Mouse (Mus musculus): Measurements from ENCODE around the gene Gm45234.

Gm45234 gene

DNA sequence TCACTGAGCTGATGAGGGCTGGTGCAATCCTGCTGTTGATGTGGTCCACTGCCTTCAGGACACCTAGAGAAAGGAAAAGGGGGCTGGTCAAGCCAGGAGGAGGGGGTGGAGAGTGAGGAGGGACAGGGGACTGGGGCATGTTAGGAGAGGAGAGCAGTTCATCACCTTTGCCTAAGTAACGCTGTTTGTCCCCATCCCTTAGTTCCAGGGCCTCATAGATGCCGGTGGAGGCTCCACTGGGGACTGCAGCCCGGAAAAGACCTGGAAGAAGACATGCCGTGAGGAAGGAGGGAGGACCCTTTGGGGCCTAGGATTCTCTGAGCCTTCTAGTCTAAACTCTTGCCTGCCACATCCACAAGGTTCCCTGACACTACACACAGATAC lies 11.7 kb upstream of the Gm45234 start:
- no peak for DNase-seq (ENCODE audit: low spot score in 2 of 2)

GRCm38 (mm10) chr6:124765951-124766350 lies 10.1 kb upstream of the Gm45234 start:
- no peak for DNase-seq (ENCODE audit: low spot score in 2 of 2)

DNA sequence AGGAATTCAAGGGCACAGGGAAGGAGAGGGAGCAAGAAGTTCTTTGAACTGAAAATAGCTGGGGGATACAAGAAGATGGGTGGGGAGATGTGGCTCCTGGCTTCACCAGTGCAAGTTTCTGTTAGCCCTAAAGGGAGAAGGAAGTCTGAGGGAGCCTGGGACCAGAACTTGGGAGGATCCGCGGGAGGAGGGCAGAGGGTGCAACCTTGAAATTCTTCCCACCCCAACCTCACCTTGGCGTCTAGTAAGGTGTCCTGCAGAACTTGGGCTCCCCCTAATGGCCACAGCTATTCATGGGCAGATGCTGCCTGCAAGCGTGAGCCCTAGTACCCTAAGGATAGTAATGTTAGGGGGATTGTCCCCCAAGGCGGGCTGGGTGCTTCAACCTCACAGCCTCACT lies 3.4 kb upstream of the Gm45234 start:
- DNase-seq (ENCODE audit: low spot score in 2 of 2) = peak in 1 of 2 experiments; percentile 74

DNA sequence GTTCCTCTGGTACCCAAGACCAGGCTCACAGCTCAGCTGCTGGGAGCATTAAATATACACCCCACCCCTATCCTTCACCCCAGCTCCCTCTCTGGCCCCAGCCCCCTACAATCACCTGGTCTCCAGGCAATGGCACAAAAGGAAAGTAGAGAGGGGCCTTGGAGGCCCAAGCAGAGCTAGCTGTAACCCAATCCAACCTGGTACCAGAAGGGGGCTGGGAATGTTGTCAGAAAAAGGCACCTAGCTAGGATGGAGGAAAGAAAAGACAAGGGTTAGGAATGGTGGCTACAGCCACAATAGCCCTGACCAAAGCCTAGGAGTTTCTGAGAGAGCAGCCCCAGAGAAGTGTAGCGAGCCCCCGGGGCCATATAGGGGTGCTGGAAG lies 3.0 kb upstream of the Gm45234 start:
- no peak for DNase-seq (ENCODE audit: low spot score in 2 of 2)

GRCm38 (mm10) chr6:124757909-124758848 lies 2.4 kb upstream of the Gm45234 start:
- no peak for DNase-seq (ENCODE audit: low spot score in 2 of 2)

DNA sequence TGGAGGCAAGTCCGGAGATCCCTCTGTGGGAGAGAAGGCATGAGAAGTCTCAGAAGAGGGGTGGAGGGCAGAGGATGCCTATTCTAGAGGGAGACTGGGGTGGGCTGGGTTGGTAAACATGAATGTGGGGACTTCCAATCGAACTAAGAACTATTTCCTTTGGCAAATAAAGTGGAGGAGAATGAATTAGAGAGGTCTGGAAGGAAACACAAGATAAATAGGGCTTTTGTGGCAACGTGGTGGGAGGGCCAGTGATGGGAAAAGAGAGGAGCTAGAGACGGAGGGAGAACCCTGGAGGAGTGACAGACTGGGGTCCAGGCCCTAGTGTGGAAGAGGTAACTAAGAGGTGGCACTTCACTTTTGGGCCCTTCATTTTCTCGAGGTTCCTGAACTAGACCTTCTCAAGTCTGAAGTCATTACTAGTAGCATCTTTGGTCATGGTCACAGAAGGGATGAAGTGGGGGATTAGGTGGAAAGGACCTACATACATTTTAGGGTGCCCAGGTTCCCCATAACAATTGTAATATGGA lies 1.6 kb upstream of the Gm45234 start:
- no peak for DNase-seq (ENCODE audit: low spot score in 2 of 2)

DNA sequence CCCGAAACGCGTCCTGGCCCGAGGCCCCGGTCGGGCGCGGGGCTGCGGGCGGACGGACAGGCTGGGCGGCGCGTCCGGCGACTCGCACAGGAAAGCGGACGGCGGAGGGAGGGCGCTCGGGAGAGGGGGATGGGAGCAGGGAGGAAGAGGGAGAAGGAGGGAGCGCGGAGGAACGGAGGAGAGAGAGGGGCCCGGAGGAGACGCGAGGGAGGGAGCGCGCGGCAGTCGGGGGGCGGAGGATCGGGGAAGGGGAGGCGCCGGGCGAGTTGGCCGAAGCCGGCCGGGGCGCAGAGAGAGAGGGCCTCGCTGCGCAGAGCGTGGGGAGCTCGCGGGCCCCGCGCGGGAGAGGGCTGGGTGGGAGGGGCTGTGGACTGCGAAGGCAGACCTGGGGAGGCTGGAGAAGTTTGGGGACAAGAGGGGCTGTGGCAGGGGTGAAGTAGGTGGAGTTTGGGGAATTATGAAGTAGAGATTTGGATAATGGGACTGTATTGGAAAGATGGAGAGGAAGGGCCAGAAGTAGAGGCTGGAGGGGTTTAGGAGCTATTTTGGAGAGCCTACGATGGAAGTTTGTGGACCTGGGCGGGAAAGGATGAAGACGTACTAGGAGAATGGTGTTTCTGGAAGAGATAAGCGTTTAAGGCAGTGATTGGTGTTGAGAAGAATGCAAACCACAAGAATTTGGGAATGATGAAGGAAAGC lies 980 bp upstream of the Gm45234 start:
- peak in 1 of 2 experiments; percentile 74 for DNase-seq (ENCODE audit: low spot score in 2 of 2)

DNA sequence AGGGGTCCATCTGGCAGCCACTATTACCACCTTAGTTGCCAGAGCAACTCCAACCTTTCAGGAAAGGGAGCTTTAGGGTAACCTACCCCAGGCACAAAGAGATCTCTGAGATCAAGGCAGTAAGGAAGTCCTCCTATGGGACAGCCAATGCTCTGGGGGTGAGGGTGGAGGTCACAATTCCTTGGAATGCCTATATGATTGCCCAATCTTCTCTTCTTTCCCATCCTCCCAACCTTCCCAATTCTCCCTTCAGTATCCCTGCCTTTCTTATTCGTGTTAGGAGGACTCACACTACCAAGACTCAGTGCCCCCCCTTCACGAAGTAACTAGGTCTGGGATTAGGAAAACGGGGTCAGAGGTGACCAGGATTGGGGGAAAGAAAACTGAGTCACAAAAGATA lies 515 bp downstream of the Gm45234 start:
- DNase-seq (ENCODE audit: low spot score in 2 of 2) = no peak

GRCm38 (mm10) chr6:124753861-124754260 lies 2.0 kb downstream of the Gm45234 start:
- no peak for DNase-seq (ENCODE audit: low spot score in 2 of 2)

GRCm38 (mm10) chr6:124750405-124750804 lies 5.4 kb downstream of the Gm45234 start:
- no peak for DNase-seq (ENCODE audit: low spot score in 2 of 2)

- no peak for DNase-seq (ENCODE audit: low spot score in 2 of 2)
These were observed 8.9 kb downstream of the Gm45234 start for GRCm38 (mm10) chr6:124746654-124747632.

- no peak for DNase-seq (ENCODE audit: low spot score in 2 of 2)
These were observed 9.6 kb downstream of the Gm45234 start for GRCm38 (mm10) chr6:124746296-124746605.

DNA sequence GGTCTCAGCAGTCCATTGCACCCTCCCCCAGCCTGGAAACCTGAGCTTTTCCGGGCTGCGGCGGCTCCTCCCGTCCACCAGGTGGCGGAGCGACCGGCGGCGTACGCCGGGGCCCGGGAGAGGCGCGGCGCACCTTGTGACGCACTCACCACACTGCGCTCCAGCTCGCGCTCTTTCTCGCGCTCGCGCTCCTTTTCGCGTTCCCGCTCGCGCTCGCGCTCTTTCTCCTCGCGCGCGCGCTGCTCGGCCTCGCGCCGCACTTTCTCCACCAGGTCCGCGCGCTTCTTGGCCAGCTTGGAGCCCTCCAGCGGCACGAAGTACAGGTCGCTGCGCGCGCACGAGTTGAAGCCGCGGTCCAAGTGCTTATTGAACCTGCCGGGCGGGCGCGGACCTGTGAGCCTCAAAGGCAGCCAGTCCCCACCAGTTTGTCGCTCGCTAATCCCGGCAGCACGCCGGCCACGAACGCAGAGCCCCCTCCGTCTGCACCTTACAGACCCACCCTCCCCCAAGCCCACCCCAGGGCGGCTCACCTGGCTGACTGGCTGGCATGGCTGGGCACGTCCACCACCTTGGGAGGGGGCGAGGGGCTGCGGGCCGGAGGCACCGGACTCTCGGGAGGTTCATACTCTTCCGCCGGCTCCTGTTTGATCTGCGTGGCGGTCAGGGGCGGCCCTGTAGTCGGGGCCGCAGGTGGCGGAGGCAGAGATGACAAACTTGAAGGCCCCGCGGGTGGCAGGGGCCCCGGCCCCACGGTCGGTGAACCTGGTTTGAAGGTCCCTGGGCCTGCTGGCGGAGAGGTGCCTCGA lies 10.1 kb downstream of the Gm45234 start:
- peak; percentile 90 for DNase-seq (ENCODE audit: low spot score in 2 of 2)

- DNase-seq (ENCODE audit: low spot score in 2 of 2) = no peak
These were observed 11.0 kb downstream of the Gm45234 start for GRCm38 (mm10) chr6:124744755-124745321.

- DNase-seq (ENCODE audit: low spot score in 2 of 2) = no peak
These were observed 12.2 kb downstream of the Gm45234 start for GRCm38 (mm10) chr6:124743647-124744046.

GRCm38 (mm10) chr6:124742839-124743514 lies 12.8 kb downstream of the Gm45234 start:
- DNase-seq (ENCODE audit: low spot score in 2 of 2) = no peak

GRCm38 (mm10) chr6:124741842-124742241 lies 14.0 kb downstream of the Gm45234 start:
- DNase-seq (ENCODE audit: low spot score in 2 of 2) = no peak

- DNase-seq (ENCODE audit: low spot score in 2 of 2) = peak; percentile 84 to 91
These were observed 14.7 kb downstream of the Gm45234 start, which contains the start of gene Grcc10 for GRCm38 (mm10) chr6:124740888-124741761. TSS of gene Grcc10 (minus strand) at chr6:124741374.

Data from frontal cortex, postnatal 14 days (tissue).